Mouse (Mus musculus) fibroblast of lung, adult 2 months (primary cell): ENCODE measurements at regions not wholly inside any gene's neighbourhood (a gene's known extent, or its start where the extent isn't known, plus 50 kb on each side); places are given as distances from the start of the nearest gene placed in this dataset.

Experiments used
- DNase-seq: peaks from one replicate; pipeline ENCODE4 v3.0.0-alpha.2; 2011; ENCODE audit warnings: low read depth

GRCm38 (mm10) chr10:93361654-93362195 lies 50.8 kb upstream of the Elk3 start:
- DNase-seq: peak; percentile 87

DNA sequence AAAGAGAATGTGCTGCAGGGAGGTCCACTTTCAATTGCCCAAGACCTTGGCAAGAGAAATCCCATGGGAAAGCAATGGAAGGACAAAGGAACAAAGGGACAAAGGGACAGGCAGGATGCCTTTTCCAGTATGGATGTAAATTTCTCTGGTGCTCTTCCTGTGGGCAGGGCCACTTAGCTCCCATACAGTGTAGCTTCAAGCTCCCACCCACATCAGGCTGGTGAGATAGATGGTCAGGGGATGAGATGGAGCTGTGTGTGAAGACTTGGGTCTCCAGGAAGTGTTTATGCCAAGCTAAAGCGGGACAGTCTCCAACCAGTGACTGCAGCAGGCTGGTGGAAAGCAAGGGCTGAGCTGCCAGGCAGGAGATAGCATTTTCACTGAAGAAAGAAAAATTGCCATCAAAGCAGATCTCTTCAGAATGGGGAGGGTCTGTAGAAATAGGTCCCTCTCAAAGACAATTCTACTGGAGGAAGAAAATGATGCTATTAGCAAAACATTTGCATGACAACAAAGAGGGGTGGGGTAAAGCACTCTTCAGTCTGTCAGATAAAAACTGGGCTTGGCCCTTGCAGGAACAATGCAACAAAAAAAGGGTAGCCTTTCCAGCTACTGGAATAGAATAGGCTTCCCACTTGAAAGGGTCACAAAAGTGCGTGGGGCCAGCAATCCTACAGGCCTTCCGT lies 53.3 kb upstream of the Elk3 start:
- DNase-seq: no peak

DNA sequence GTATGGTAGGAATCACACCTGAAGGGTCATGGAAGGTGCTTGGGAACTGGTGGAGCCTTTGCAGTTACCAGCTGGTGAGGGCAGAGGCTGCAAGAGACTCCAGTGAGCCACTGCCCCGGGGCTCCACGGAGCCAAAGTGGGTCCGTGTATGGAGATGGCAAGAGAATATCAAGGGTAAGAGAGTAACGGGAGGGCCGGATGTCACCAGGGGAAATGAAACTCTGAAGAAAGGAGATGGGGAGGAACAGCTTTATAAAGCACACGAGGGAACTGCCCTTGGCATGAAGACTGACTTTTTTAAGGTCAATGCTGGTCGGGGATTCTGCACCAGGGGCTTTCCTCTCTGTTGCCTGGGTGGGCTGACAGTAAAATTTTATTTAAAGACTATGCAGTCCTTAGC lies 53.9 kb upstream of the Elk3 start:
- DNase-seq: no peak

DNA sequence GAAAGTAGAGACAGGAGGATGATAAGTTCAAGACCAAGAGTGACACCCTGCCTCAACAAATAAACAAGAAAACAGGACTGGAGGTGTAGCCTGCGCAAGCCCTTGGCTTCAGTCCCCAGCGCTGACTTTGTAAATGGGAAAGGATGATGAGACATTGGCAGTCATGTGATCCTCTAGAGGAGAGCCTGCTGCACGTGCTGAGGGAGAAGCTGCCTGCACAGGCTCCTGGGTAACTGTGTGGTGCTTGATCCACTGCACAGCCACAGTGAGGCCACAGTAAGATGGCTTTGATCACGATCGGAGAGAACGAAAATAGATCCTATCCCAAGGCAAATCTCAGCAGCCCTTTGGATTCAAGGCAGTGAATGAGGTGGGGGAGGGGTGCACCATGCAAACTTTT lies 54.4 kb upstream of the Elk3 start:
- DNase-seq: no peak

- DNase-seq: no peak
Measured at GRCm38 (mm10) chr10:93365824-93366223, 54.9 kb upstream of the Elk3 start.

DNA sequence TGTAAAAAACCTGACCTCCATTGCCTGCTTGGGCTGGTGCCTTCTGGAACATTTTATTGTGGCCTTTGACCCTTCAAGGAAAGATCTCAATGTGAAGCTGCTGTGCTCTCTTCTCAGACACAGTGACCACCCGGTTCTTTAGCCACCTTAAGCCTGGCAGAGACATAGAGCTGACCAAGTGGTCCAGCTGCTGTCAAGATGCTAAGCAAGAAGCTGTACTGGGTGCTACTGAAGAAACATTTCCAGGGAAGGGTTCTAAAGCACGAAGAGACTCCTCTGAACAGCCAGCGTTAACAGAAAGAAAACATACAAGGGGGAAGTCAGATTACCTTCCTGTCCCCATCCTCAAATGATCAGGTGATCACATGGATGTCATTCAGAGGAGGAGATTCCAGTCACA lies 58.8 kb upstream of the Elk3 start:
- no peak for DNase-seq

DNA sequence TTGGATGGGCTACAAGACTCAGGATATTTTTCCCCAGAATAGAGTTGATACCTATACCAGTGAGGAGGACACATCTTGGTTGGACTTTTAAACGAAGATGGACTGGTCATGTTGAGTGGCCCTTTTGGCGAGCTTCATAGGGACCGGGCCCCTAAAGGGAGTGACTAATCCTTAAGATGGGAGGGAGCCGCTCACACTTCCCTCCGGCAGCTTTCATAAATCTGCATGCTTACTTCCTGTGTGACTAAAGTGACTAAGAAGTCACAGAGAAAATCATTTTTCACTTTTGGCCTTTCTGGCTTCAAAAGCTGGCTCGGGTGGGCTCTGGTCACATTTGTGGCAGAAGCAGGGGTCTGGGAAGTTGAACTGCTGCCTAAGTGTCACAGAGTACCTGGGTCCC lies 59.4 kb upstream of the Elk3 start:
- DNase-seq: no peak

DNA sequence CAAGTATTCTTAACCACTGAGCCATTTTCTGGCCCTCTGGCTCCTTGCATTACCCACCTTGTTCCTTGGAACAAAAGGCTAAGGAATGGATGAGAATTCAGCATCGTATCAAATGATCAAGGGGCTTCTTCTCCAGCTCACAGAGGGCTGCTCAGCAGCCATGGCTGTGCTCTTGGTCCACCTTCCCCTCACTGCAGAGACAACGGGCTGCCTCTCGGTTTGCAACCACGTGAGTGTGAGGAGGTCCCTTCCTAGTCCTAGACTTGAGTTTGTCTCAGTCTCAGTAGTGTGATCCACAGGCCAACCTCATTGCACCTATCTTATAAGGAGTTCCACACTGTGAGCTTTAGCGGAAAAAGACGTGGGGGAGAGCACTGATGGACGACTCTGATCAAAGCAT lies 61.3 kb upstream of the Elk3 start:
- DNase-seq: no peak

DNA sequence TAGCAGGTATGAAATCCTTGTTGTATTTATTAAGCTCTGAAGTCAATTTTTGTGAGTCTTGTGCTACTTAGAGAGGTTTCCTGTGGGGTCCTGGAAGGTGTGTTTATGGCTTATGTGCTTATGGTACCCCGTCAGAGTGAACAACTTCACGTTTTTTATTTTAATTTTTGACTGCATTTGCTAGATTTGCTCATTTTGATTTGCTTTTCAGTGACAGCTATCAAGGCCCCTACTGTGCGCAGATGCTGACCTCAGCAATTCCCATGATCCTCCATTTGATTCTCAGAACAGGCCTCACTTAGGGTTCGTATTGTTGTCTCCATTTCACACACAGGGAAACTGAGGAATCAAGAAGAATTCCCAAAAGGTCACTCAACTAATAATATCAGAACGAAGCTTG lies 62.3 kb upstream of the Elk3 start:
- no peak for DNase-seq

- no peak for DNase-seq
Measured at GRCm38 (mm10) chr10:93373954-93374689, 63.2 kb upstream of the Elk3 start.

GRCm38 (mm10) chr10:93374690-93374994 lies 63.7 kb upstream of the Elk3 start:
- DNase-seq: no peak

GRCm38 (mm10) chr10:93375007-93375711 lies 64.2 kb upstream of the Elk3 start:
- DNase-seq: no peak

DNA sequence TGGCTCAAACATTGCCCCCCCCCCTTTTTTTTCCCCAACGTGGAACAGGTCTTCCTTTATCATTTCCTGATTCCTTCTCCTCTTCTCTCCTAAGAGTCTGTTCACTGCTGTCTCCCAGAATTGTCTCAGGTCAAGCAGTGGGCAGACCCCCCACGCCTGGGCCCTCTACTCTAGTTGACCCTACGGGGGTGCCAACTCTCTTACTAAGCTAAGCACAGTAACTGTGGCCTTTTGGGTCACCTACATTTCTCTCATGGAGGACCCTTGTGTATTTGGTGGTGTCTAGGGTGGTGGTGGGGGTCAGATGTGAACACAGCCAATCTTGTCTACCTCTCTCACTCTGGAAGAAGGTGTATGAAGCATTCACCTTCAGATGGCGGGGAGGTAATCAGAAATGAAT lies 64.8 kb upstream of the Elk3 start:
- DNase-seq: no peak

DNA sequence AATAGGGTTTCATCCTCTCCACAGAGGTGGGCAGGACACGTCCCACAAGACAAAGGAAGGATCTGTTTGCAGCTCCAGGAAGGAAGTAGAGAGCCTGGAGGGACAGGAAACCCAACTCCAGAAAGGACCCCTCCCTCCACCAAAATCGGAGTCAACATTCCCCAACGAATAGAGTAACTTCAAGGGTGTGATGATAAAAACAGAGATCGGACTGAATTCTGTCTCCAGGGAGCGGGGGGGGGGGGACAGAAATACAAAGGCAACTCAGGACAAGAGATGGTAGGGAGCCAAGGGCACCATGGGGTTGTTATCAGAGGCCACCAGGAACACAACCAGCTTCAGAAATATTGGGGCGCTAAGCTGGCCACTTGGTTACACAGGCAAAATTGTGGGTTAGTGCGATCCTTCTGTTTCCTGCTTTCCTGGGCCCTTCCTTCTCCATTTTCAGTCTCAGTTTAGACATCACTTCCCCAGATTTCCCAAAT lies 65.6 kb upstream of the Elk3 start:
- DNase-seq: no peak

DNA sequence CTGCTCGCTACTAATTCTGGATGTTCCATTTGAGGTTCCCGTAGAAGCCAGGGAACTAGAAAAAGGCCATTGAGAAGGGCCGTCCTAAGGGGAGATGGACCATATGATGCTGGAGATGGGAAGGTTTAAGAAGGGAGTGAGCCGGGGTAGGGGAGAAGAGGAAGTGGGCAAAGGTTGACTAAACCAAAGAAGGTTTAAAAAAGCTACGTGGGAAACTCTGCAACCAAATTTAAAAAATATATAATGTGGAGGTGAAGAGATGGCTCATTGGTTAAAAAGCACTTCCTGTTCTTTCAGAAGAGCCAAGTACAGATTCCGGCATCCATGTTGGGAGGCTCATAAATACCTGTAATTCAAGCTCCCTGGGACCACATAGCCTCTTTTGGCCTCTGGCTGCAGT lies 63.9 kb upstream of the Lta4h start:
- no peak for DNase-seq

- no peak for DNase-seq
Measured at GRCm38 (mm10) chr10:93391296-93391695, 61.9 kb upstream of the Lta4h start.

DNA sequence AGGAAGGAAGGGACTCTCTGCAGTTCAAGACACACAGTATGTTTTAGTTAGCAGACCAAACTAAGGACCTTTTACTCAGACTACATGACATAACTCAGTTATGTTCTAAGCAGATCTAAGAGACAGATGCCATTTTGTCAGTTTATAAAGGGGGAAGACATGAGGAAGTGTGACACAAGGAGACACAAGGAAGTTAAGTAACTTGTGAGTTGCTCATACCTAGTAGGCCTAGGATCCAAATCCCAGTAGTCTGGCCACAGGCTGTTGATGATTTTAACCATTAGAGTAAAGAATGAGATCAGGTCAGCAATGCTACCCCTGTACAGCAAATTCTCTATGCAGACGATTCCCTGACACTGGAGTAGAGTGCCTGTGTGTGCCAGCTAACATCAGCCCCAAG lies 59.3 kb upstream of the Lta4h start:
- DNase-seq: no peak

DNA sequence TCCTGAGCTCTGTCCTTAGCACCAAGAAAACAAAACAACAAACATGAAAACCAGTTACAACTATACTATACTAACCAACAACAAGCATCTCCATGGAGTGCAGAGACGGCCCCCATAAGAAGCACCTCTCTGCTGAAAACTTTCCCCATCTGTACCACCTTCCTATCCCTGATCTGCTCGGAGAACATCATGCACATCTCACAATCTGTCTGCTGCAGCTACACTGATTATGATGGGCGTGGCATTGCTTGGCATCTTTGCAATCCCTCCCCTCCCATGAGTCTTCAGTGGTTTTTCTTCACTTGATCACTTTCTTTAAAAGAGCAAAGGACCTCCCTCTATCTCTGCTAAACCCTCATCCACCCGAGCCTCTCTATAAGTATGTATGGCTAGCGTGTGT lies 55.5 kb upstream of the Lta4h start:
- DNase-seq: no peak

- DNase-seq: no peak
Measured at GRCm38 (mm10) chr10:93398531-93399320, 54.5 kb upstream of the Lta4h start.

DNA sequence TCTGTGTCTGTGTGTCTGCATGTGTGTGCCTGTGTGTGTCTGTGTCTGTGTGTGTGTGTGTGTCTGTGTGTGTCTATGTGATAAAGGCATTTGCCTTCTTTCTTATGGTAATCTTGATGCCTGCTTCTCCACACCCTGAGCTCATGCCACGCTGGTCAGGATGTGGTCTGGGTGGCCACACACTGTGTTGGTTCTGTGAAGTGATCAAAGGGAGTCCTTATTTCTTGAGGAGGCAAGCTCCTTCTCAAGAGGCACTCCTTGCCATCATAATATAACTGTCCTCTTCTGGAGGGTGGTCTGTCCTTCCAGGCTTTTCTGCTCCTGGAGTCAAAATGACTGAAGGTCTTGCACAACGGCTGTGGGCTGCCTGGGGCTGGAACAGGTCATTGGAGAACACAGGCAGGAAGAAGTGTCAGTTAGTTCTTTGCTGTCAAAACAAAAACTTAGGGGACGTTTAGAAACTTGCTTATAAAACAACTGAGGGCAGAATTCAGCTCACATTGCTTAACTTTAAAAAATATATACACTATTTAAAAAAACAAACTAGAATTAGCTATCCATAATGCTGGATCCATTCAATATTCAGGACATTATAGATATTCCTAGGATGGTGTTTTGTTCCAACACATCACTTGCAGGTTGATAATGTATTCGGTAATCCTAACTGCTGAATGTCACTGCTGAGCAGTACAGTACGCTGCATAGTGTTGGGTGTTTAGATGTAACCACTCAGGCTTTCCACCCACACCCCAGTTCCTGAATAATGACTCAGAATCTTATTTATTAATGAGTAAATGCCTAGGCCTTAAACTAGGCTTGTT lies 50.3 kb upstream of the Lta4h start:
- DNase-seq: no peak
